Mouse (Mus musculus) MEL (cell line): ENCODE results near the gene Pdcd4. TPM values are rescaled to one million over a fixed set of nuclear protein-coding genes. Genes with fewer than 3 reads are reported as not detected.

ENCODE experiments used
- DNase-seq: peaks from one replicate; pipeline ENCODE4 v3.0.0; 2011; ENCODE audit warnings: low read depth, low spot score
- H3K27ac ChIP-seq: 2 replicates; pipeline ENCODE4 v1.5.1; 2012; ENCODE audit warnings: low read depth, mild to moderate bottlenecking, control low read depth, low read length, moderate library complexity; ENCODE audit not compliant: control insufficient read depth
- H3K27me3 ChIP-seq, 2 experiments: fragments of 150-350 bp in 1 of 2; sonication (generic) in 1 of 2; 2 replicates each; pipeline ENCODE4 v1.6.1; 2012; ENCODE audit warnings: low read length in 2 of 2, mild to moderate bottlenecking in 2 of 2, improper control_type of control experiment in 1 of 2, moderate library complexity in 1 of 2; ENCODE audit not compliant: insufficient read depth in 2 of 2, control insufficient read depth in 1 of 2
- H3K36me3 ChIP-seq, 2 experiments: 2 replicates each; pipeline ENCODE4 v1.6.1; 2012 to 2014; ENCODE audit warnings: low read length in 2 of 2, improper control_type of control experiment in 1 of 2, inconsistent platforms in 1 of 2, mild to moderate bottlenecking in 1 of 2; ENCODE audit not compliant: insufficient read depth in 2 of 2, control insufficient read depth in 1 of 2
- H3K4me1 ChIP-seq, 2 experiments: fragments of 150-350 bp in 1 of 2; sonication (generic) in 1 of 2; 2 replicates each; pipeline ENCODE4 v1.6.1; 2012; ENCODE audit warnings: low read length in 2 of 2, improper control_type of control experiment in 1 of 2, mild to moderate bottlenecking in 1 of 2; ENCODE audit not compliant: insufficient read depth in 2 of 2, control insufficient read depth in 1 of 2
- H3K4me3 ChIP-seq, 2 experiments: fragments of 150-350 bp in 1 of 2; sonication (generic) in 1 of 2; 2 replicates each; pipeline ENCODE4 v1.5.1; 2012; ENCODE audit warnings: low read depth in 2 of 2, low read length in 2 of 2, mild to moderate bottlenecking in 2 of 2, moderate library complexity in 2 of 2, control low read depth in 1 of 2, improper control_type of control experiment in 1 of 2; ENCODE audit not compliant: control insufficient read depth in 1 of 2, insufficient read depth in 1 of 2
- H3K79me2 ChIP-seq: 2 replicates; pipeline ENCODE4 v1.6.1; 2012; ENCODE audit warnings: mild to moderate bottlenecking, low read length, moderate library complexity; ENCODE audit not compliant: control insufficient read depth, poor library complexity, insufficient read depth
- H3K9ac ChIP-seq: 2 replicates; pipeline ENCODE4 v1.6.1; 2012; ENCODE audit warnings: low read depth, mild to moderate bottlenecking, control low read depth, low read length, moderate library complexity; ENCODE audit not compliant: control insufficient read depth, poor library complexity, severe bottlenecking
- H3K9me3 ChIP-seq: fragments of 150-350 bp; sonication (generic); replicated peaks from 2 replicates; pipeline ENCODE4 v1.6.1; 2012; ENCODE audit warnings: mild to moderate bottlenecking, low read length, improper control_type of control experiment, moderate library complexity; ENCODE audit not compliant: insufficient read depth
- CHD1 ChIP-seq: IDR thresholded peaks from 2 replicates; pipeline ENCODE4 v1.6.1; 2012; ENCODE audit warnings: low read depth, mild to moderate bottlenecking, inconsistent platforms, low read length, improper control_type of control experiment
- CTCF ChIP-seq, 3 experiments: IDR thresholded peaks in 2 of 3; conservative IDR thresholded peaks in 1 of 3; 2 replicates each; pipeline ENCODE4 v1.5.1; 2011 to 2012; ENCODE audit warnings: low read length in 3 of 3, low read depth in 2 of 3, mild to moderate bottlenecking in 2 of 3, improper control_type of control experiment in 1 of 3, inconsistent platforms in 1 of 3, mixed read lengths in 1 of 3, moderate library complexity in 1 of 3; ENCODE audit not compliant: control insufficient read depth in 1 of 3, insufficient read depth in 1 of 3, poor library complexity in 1 of 3, severe bottlenecking in 1 of 3
- E2F4 ChIP-seq: IDR thresholded peaks from 2 replicates; pipeline ENCODE4 v1.6.1; 2011; ENCODE audit warnings: low read depth, low read length, improper control_type of control experiment, borderline replicate concordance
- EP300 ChIP-seq, 2 experiments: IDR thresholded peaks; 2 replicates each; pipeline ENCODE4 v1.6.1; 2011; ENCODE audit warnings: improper control_type of control experiment in 2 of 2, low read length in 2 of 2, low read depth in 1 of 2, mild to moderate bottlenecking in 1 of 2
- ETS1 ChIP-seq: IDR thresholded peaks from 2 replicates; pipeline ENCODE4 v1.6.1; 2012; ENCODE audit warnings: low read depth, mild to moderate bottlenecking, inconsistent platforms, low read length, improper control_type of control experiment, moderate library complexity
- GABPA ChIP-seq: IDR thresholded peaks from 2 replicates; pipeline ENCODE4 v1.6.1; 2012; ENCODE audit warnings: low read depth, mild to moderate bottlenecking, inconsistent platforms, low read length, improper control_type of control experiment, moderate library complexity
- GATA1 ChIP-seq: IDR thresholded peaks from 2 replicates; pipeline ENCODE4 v1.6.1; 2011; ENCODE audit warnings: low read depth, low read length, improper control_type of control experiment
- HCFC1 ChIP-seq: IDR thresholded peaks from 2 replicates; pipeline ENCODE4 v1.6.1; 2012; ENCODE audit warnings: low read depth, mild to moderate bottlenecking, inconsistent platforms, low read length, improper control_type of control experiment, moderate library complexity
- MAFK ChIP-seq: IDR thresholded peaks from 2 replicates; pipeline ENCODE4 v1.6.1; 2011; ENCODE audit warnings: low read depth, mild to moderate bottlenecking, low read length, improper control_type of control experiment, borderline replicate concordance
- MAX ChIP-seq: IDR thresholded peaks from 2 replicates; pipeline ENCODE4 v1.6.1; 2011; ENCODE audit warnings: low read length, improper control_type of control experiment
- MEF2A ChIP-seq: IDR thresholded peaks from 2 replicates; pipeline ENCODE4 v1.6.1; 2014; ENCODE audit warnings: low read depth, mild to moderate bottlenecking, inconsistent platforms, low read length, improper control_type of control experiment; ENCODE audit not compliant: poor library complexity, insufficient replicate concordance, severe bottlenecking; ENCODE audit errors: extremely low read depth
- MYB ChIP-seq: IDR thresholded peaks from 2 replicates; pipeline ENCODE4 v1.6.1; 2011; ENCODE audit warnings: mild to moderate bottlenecking, low read depth, low read length, improper control_type of control experiment
- MYC ChIP-seq: IDR thresholded peaks from 2 replicates; pipeline ENCODE4 v1.6.1; 2011; ENCODE audit warnings: low read depth, mild to moderate bottlenecking, low read length, improper control_type of control experiment, moderate library complexity
- NELFE ChIP-seq: IDR thresholded peaks from 2 replicates; pipeline ENCODE4 v1.6.1; 2011; ENCODE audit warnings: low read depth, low read length, improper control_type of control experiment
- POLR2AphosphoS2 ChIP-seq: IDR thresholded peaks from 2 replicates; pipeline ENCODE4 v1.6.1; 2011; ENCODE audit warnings: low read length, improper control_type of control experiment
- POLR2AphosphoS5 ChIP-seq: IDR thresholded peaks from 2 replicates; pipeline ENCODE4 v1.6.1; 2012; ENCODE audit warnings: low read depth, borderline replicate concordance, mild to moderate bottlenecking, inconsistent platforms, low read length, moderate library complexity, mixed read lengths
- SIN3A ChIP-seq: IDR thresholded peaks from 2 replicates; pipeline ENCODE4 v1.6.1; 2012; ENCODE audit warnings: low read length, improper control_type of control experiment, inconsistent platforms
- SMC3 ChIP-seq: IDR thresholded peaks from 2 replicates; pipeline ENCODE4 v1.6.1; 2011; ENCODE audit warnings: low read depth, low read length, improper control_type of control experiment
- TBP ChIP-seq: IDR thresholded peaks from 2 replicates; pipeline ENCODE4 v1.8.0; 2011; ENCODE audit warnings: low read depth, low read length, improper control_type of control experiment
- TCF12 ChIP-seq: IDR thresholded peaks from 2 replicates; pipeline ENCODE4 v1.6.1; 2014; ENCODE audit warnings: low read depth, mild to moderate bottlenecking, inconsistent platforms, low read length, improper control_type of control experiment, moderate library complexity
- UBTF ChIP-seq: IDR thresholded peaks from 2 replicates; pipeline ENCODE4 v1.6.1; 2012; ENCODE audit warnings: low read depth, mild to moderate bottlenecking, inconsistent platforms, low read length, improper control_type of control experiment, moderate library complexity, borderline replicate concordance; ENCODE audit not compliant: insufficient read depth
- USF1 ChIP-seq: IDR thresholded peaks from 2 replicates; pipeline ENCODE4 v1.6.1; 2014; ENCODE audit warnings: low read depth, mild to moderate bottlenecking, inconsistent platforms, low read length, improper control_type of control experiment, moderate library complexity
- ZC3H11A ChIP-seq: IDR thresholded peaks from 2 replicates; pipeline ENCODE4 v1.6.1; 2012; ENCODE audit warnings: low read depth, mild to moderate bottlenecking, inconsistent platforms, low read length, improper control_type of control experiment
- ZKSCAN1 ChIP-seq: IDR thresholded peaks from 2 replicates; pipeline ENCODE4 v1.6.1; 2012; ENCODE audit warnings: low read depth, mild to moderate bottlenecking, inconsistent platforms, low read length, improper control_type of control experiment, moderate library complexity
- ZMIZ1 ChIP-seq: IDR thresholded peaks from 2 replicates; pipeline ENCODE4 v1.6.1; 2012; ENCODE audit warnings: low read depth, mild to moderate bottlenecking, inconsistent platforms, low read length, improper control_type of control experiment, moderate library complexity
- ZNF384 ChIP-seq: IDR thresholded peaks from 2 replicates; pipeline ENCODE4 v1.6.1; 2012; ENCODE audit warnings: low read depth, mild to moderate bottlenecking, inconsistent platforms, low read length, improper control_type of control experiment
- polyA plus RNA-seq, 2 experiments: library from polyadenylated mRNA; stranded (reverse) in 1 of 2; unstranded in 1 of 2; fragments of >175 nt in 1 of 2; fragments of >200 nt in 1 of 2; gene quantifications; 2 replicates each; pipeline versions ENCODE4 v1.2.1 to v1.2.4; 2012; ENCODE audit warnings: low replicate concordance in 2 of 2, low read depth in 1 of 2; ENCODE audit not compliant: insufficient read length in 2 of 2, insufficient read depth in 1 of 2, missing spikeins in 1 of 2
- total RNA-seq: library from RNA; depleted of rRNA; stranded (reverse); fragments of 300-350 nt; gene quantifications from 2 replicates; pipeline ENCODE4 v1.2.3, GENCODE M21; 2012

The Pdcd4 gene
- total and polyA plus RNA-seq, 3 experiments: 30.0 to 37.6 TPM; not detected in 1

DNA sequence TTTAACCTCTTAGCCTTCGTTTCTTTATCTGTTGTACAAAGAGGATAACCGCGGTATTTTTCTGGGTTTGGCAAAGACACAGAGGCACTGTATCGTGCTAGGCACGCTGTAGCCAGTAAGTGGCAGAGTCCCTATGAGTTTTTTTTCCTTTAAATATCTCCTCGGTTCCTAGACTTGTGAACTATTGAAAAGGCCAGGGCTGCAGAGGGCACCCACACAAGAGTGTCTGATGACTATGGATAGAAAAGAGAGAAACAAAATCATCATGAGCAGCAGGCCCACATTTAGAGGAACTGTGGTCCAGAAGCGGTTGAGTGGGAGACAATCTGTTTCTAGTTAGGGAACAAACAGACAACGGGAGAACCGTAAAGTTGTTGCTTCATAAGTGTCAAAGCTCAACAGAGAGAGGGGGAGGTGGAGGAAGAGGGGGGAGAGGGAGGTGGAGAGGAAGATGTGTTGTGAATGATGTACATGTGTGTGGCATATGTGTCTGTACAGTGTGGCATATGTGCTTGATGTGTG lies 868 bp downstream of the Pdcd4 start (continued):
- TF ChIP-seq POLR2AphosphoS5: peak; percentile 53; the same call in 1 of the 2 replicates
- peak; percentile 94; the same call in 1 of the 2 replicates for TF ChIP-seq CHD1

DNA sequence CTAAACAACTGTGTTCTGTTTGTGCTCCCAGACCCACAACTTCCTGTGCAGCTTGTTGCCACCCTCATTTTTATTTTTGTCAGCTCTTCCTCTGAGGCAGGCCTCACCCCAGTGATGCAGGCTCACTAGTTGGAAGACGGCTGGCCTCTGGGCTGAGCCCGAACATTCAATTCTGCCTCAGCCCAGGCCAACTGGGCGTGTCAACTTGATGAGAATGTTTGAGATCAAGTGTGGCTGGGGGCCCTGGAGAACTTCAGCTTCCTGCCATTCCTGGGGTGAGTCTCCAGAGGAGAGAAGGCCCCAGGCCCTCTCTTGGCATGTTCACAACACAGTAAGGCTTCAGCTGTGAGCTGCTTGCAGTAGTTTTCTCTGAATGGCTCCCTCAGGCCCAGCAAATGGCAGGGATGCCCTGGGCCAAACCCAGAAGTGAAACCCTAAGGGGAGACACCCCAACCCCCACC lies 1.7 kb downstream of the Pdcd4 start:
- H3K27me3 ChIP-seq: no peaks in the 10 kb centered on the region
- peak overlapping the region in 1 of 2 experiments; percentile 2; a peak in 1 of 4 replicates for H3K4me3 ChIP-seq
- peaks cover 35 to 53% of the 10 kb centered on the region in 2 experiments for H3K4me1 ChIP-seq
- peak; percentile 64 for DNase-seq
- peaks cover 0 to 54% of the 10 kb centered on the region in 2 experiments; a peak in 2 of 4 replicates for H3K36me3 ChIP-seq
- peak overlapping the region; percentile 49 for H3K9ac ChIP-seq
- peak overlapping the region; percentile 82 for H3K27ac ChIP-seq
- no peaks in the 10 kb centered on the region for H3K79me2 ChIP-seq
- TF ChIP-seq NELFE: peak; percentile 33; the same call in 1 of the 2 replicates
- TF ChIP-seq ZC3H11A: no peak
- TF ChIP-seq TBP: no peak
- no peak for TF ChIP-seq E2F4
- TF ChIP-seq HCFC1: 0 out of 2 replicates have a peak, but pooled peaks have one; percentile 24
- no peak for TF ChIP-seq USF1
- TF ChIP-seq MAX: peak; percentile 6; the same call in 1 of the 2 replicates
- TF ChIP-seq MAFK: no peak
- no peak for TF ChIP-seq GABPA
- no peak for TF ChIP-seq ZKSCAN1
- TF ChIP-seq ETS1: peak; percentile 24; the same call in 1 of the 2 replicates
- TF ChIP-seq ZMIZ1: no peak
- TF ChIP-seq SIN3A: peak; percentile 35; the same call in 1 of the 2 replicates
- no peak for TF ChIP-seq UBTF
- no peak for TF ChIP-seq POLR2AphosphoS2
- no peaks in the 10 kb centered on the region for H3K9me3 ChIP-seq

DNA sequence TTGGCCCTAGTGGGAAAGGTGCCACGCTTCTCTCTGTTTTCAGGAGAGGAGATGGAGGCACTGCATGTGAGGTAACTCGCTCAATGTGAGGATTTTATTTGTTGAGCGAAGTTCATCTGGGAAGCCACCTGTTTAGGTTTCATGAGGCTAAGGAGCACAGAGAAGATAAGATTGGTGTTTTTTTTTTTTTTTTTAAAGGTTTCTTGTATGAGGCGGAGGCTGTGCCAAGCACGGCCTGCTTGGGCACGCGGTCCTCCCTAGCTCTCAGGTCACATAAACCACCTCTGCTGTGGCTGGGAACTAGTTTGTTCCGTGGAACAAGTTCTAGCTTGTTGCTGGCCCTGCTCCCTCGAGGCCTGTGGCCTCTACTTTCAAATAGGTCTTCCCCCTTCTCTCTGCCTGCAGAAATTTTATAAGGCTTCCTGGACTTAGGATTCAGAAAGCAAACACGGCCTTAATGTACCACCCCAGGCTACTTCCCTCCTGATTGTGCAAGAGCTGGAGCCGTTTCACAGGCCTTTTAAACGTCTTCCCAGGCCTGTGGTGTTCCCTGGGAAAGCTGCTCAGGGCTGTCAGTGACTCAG lies 2.6 kb downstream of the Pdcd4 start:
- Histone ChIP-seq H3K9ac (no peak overlapping the region), H3K36me3 (peaks cover 0 to 46% of the 10 kb centered on the region in 2 experiments; a peak in 2 of 4 replicates), H3K27ac (no peak overlapping the region; the same call in 1 of the 2 replicates), H3K27me3 (no peaks in the 10 kb centered on the region), H3K79me2 (no peaks in the 10 kb centered on the region), H3K9me3 (no peaks in the 10 kb centered on the region), H3K4me3 (no peak overlapping the region), H3K4me1 (peaks cover 30 to 45% of the 10 kb centered on the region in 2 experiments)
- DNase-seq: no peak
- peak; percentile 78 for TF ChIP-seq ZNF384
- no peak for TF ChIP-seq POLR2AphosphoS5
- 0 out of 2 replicates have a peak, but pooled peaks have one; percentile 11 for TF ChIP-seq ETS1
- TF ChIP-seq GATA1: peak; percentile 20; the same call in 1 of the 2 replicates
- no peak for TF ChIP-seq MYB
- TF ChIP-seq ZKSCAN1: no peak
- no peak for TF ChIP-seq CTCF (IDR thresholded peaks at IDR 0.05 in 2 of 3, conservative IDR thresholded peaks at IDR 0.05 in 1 of 3; ENCODE audit: control insufficient read depth in 1 of 3, insufficient read depth in 1 of 3, low read depth in 2 of 3, low read length in 3 of 3, poor library complexity in 1 of 3, severe bottlenecking in 1 of 3)
- no peak for TF ChIP-seq MYC
- 0 out of 2 replicates have a peak, but pooled peaks have one; percentile 12 for TF ChIP-seq TCF12
- TF ChIP-seq MEF2A: no peak
- TF ChIP-seq ZMIZ1: no peak
- TF ChIP-seq EP300 (IDR thresholded peaks at IDR 0.05; ENCODE audit: low read depth in 1 of 2, low read length in 2 of 2): peak in 1 of 2 experiments; percentile 34; a peak in 1 of 4 replicates
- no peak for TF ChIP-seq NELFE
- TF ChIP-seq ZC3H11A: no peak
- no peak for TF ChIP-seq HCFC1
- no peak for TF ChIP-seq SMC3
- no peak for TF ChIP-seq USF1
